Mouse (Mus musculus) layer of hippocampus, adult 18-20 months (tissue): ENCODE results near the gene Git2. TPM values are rescaled to one million over a fixed set of nuclear protein-coding genes. Genes with fewer than 3 reads are reported as not detected.
A peak's percentile ranks its signal among the peaks of the same experiment; 100 is the strongest.

Source experiments
- DNase-seq, 2 experiments: peaks; one replicate each; pipeline ENCODE4 v3.0.0; 2022; ENCODE audit warnings: low spot score in 2 of 2
- long read RNA-seq: library from polyadenylated mRNA; stranded (forward); transcript quantifications from one replicate; pipeline ENCODE4 v2.0.0, GENCODE M21; 2021
- total RNA-seq, 2 experiments: library from RNA; stranded (reverse); gene quantifications; 2 replicates each; pipeline ENCODE4 v1.2.3; 2021

Git2 gene
- 10 to 100 TPM; 44.5 to 45.6 TPM for total RNA-seq
- long read RNA-seq, full-length matches to known transcripts: 7 of 28 reads
- long read RNA-seq, partial matches to known transcripts: 5 of 28 reads
- long read RNA-seq, other reads (novel, unspliced or antisense): 16 of 28 reads

- DNase-seq: peak in 1 of 2 experiments; percentile 34
These were observed at the start of gene Git2 for GRCm38 (mm10) chr5:114775056-114775979. TSS of gene Git2 (minus strand) at chr5:114775517.

GRCm38 (mm10) chr5:114824197-114824596 is 48.9 kb upstream of the Git2 start:
- peak in 1 of 2 experiments; percentile 72 for DNase-seq

DNA sequence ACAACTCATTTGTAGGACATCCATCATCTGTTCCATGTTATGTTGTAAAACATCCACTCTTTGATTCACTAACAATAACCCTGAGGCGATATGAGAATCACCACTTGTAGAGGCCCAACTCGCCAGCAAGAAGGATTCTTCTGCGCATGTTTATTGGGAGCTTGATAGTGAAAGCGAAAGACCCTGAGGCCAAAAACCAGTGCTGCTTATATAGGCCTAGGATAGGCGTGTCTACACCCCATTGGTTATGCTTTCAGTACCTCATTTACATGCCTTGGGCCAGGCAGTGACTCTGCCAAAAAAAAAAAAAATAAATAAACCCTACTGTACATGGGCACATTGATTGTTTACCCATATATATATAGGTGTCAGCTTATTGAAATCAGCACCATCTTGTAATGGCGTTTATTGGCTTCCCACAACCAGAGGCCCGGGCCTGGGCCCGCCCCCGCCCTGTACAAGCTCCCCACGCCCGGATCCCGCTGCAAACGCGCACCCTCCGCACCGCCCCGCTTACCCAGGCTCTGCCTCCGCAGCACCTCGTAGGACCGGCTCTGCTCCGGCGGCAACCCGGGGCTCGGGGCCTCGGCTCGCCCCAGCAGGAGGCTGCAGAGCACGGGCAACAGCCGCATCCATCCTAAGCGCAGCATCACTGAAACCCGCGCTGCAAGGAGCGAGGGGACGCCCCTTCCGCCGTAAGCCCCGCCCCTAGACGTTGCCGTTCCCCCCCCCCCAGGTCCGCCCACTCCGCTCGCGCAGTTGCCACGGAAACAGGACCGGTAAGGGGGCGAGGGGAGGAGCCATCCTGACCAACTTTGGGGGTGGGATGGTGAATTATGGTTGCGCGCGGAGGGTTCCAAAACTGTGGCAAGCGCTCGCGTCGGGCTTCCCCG is 47.7 kb upstream of the Git2 start, which contains the start of gene 1500011B03Rik:
Gene 1500011B03Rik (minus strand): TSS at position 673 of the 893 bp plus-strand sequence.
- peak; percentile 72 to 80 for DNase-seq

DNA sequence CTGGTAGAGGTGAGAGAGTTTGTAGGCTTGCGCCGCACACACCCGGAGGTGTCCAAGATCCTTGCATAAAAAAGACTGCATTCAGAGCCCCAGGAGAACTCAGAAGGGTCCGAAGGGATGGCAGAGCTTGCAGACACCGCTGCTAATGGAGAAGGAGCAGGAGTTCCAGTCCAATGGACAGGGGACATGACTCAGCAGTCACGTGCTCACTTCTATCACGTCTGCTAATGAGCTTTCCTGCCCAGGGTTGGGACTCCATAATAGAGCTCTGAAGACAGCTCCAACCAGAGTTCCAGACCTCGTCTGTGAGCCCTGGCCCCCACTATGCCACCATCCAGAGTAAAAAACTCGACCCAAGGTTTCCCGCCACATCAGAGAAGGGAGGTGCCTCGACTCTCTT is 42.8 kb upstream of the Git2 start:
- no peak for DNase-seq

DNA sequence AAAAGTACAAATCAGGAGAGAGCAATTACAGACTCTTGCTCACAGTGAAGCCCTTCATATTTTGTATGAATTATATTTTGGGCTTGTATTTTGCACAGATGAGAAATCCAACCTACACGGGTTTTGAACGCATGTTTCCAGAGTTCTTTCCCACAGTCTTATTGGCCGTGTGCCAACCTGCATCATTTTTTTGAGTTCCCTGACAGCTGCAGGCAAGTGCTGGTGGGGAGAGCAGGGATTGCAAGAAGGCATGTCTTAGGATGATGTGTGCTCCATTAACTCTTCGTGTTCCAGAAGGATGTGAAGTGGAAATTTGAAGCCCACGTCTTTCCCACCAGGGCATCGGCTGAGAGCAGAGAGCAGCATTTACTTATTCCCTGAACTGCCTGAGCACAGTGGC is 41.3 kb upstream of the Git2 start:
- no peak for DNase-seq

DNA sequence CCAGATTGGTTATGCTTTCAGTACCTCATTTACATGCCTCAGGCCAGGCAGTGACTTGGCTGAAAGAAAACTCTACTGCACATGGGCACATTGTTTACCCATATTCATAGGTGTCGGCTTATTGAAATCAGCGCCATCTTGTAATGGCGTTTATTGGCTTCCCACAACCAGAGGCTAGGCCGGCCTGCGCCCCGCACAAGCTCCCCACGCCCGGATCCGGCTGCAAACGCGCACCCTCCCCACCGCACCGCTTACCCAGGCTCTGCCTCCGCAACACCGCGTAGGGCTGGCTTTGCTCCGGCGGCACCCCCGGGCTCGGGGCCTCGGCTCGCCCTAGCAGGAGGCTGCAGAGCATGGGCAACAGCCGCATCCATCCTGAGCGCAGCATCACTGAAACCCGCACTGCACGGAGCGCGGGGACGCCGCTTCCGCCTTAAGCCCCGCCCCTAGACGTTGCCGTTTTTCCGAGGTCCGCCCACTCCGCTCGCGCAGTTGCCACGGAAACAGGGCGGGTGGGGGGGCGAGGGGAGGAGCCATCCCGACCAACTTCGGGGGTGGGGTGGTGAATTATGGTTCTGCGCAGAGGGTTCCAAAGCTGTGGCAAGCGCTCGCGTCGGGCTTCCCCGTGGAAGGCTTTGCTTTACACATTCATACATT is 38.3 kb upstream of the Git2 start:
- peak; percentile 90 to 95 for DNase-seq

- no peak for DNase-seq
These were observed 34.5 kb upstream of the Git2 start for GRCm38 (mm10) chr5:114809826-114810225.

GRCm38 (mm10) chr5:114809181-114809756 is 34.0 kb upstream of the Git2 start:
- no peak for DNase-seq

DNA sequence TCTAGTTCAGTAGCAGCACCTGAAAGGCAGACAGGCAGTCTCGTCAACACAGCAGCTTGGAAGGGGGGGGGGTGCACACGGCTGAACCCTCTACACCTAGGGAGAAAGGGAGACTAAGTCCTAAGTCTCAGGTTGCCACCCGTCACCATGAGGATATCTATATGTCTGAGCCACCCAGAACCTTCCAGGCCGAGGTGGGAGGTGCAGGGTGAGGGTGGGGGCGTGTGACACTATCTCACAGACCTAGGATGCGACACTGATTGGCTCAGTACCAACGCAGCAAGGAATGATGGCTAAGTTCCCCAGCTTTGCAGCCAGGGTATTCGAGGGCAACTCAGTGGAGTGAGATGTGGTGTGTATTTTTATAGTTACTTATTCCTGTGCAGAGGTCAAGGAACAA is 33.1 kb upstream of the Git2 start:
- DNase-seq: no peak

DNA sequence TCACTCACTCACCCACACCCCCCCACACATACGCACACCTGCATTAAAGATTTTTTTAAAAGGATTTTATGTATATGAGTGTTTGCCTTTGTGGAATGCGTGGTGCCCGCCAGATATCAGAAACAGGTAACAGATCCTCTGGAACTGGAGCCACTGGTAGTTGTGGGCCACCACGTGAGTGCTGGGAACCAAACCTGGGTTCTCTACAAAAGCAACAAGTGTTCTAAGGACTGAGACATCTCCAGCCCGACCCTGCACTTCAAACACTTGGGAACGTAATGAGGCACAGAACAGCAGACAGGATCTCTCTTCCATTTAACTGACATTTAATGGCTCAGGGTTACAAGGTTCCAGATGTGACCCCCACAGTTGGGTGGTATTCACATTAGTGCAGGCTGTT is 32.6 kb upstream of the Git2 start:
- no peak for DNase-seq

DNA sequence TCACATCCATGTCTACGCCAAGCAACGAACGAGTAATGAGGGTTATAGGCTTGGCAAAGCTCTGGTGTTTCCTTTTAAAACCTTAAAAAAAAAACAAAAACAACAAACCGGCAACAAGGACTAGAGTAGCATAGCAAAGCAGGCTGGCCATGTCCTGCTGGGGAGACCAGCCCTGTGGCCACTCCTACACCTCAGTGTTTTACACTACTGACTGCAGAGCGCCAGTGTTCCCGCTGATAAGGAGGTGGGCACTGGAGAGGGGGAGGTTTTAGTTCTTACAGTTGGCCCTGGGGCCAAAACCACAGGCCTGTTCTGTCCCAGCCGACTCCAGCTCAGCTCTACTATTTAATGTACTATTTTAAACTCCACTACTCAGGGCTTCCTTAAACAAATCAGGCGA is 32.2 kb upstream of the Git2 start:
- no peak for DNase-seq

GRCm38 (mm10) chr5:114807063-114807462 is 31.7 kb upstream of the Git2 start:
- DNase-seq: no peak

DNA sequence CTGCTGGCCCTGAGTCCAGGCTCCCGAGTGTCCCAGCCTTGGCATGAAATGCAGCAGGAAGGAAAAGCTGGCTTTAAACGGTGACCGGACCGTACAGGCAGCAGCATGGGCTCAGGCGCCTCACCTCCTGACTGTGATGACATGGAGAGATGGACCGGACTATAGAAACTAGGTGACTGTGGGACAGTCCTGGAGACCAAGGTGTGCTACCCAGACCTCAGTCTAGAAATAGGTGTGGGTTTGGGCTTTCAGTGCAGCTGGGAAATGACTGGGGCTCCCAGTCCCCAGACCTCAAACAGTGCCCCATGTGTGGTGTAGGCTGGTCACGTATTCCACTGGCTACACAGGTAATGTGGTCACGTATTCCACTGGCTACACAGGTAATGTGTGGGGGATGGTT is 31.3 kb upstream of the Git2 start:
- no peak for DNase-seq

GRCm38 (mm10) chr5:114805436-114806350 is 30.4 kb upstream of the Git2 start:
- DNase-seq: no peak

- DNase-seq: peak; percentile 50 to 82
These were observed 29.6 kb upstream of the Git2 start for GRCm38 (mm10) chr5:114804958-114805357.

GRCm38 (mm10) chr5:114804335-114804734 is 29.0 kb upstream of the Git2 start:
- DNase-seq: no peak

DNA sequence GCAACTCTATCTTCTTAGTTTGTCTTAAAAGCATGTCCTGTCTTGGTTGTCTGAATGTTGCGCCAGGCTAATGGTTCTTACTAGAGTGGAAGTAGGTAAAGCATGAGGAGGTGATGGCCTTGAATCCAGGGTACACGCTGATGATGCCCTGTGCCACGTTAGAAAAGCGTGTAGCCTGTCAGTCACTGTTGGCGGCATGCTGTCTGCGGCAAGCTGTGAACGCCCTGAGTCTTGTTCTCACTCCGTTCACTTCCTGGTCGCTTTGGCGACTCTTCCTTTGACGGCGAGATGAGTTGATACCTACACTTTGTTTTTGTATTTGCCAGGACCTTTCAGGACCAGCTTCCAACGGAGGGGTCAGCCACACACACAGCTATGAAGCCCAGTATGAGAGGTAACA is 27.9 kb upstream of the Git2 start:
- DNase-seq: no peak

GRCm38 (mm10) chr5:114801841-114802240 is 26.5 kb upstream of the Git2 start:
- no peak for DNase-seq

DNA sequence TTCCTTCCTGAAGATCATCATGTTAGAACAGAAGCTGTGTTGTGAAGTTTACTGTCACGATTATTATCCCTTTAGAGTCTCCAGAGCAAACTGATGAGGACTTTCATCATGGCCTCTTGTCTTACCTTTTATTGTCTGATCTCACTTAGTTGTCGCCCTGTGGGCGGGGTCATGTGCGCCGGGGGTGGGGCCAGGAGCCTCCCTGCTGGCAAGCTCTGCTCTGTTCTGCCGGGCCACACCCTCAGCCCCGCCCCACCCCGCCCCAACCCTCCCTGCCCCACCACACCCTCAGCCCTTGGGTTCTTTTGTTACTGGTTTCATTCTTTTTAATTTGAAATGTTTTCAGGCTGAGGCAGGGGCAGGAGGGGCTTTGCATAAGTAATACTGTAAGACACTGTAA is 25.7 kb upstream of the Git2 start:
- DNase-seq: no peak

- DNase-seq: no peak
These were observed 24.5 kb upstream of the Git2 start for GRCm38 (mm10) chr5:114799848-114800247.
